Mouse (Mus musculus) ES-E14 (cell line): Measurements from ENCODE around the gene Fscn3.

Experiments used
- HCFC1 ChIP-seq: IDR thresholded peaks from 2 replicates; pipeline ENCODE4 v1.6.1; 2012; ENCODE audit warnings: low read length, inconsistent platforms, borderline replicate concordance; ENCODE audit not compliant: insufficient read depth
- MAFK ChIP-seq: IDR thresholded peaks from 2 replicates; pipeline ENCODE4 v1.6.1; 2014; ENCODE audit warnings: mild to moderate bottlenecking, low read depth, low read length, inconsistent platforms; ENCODE audit not compliant: insufficient read depth

DNA sequence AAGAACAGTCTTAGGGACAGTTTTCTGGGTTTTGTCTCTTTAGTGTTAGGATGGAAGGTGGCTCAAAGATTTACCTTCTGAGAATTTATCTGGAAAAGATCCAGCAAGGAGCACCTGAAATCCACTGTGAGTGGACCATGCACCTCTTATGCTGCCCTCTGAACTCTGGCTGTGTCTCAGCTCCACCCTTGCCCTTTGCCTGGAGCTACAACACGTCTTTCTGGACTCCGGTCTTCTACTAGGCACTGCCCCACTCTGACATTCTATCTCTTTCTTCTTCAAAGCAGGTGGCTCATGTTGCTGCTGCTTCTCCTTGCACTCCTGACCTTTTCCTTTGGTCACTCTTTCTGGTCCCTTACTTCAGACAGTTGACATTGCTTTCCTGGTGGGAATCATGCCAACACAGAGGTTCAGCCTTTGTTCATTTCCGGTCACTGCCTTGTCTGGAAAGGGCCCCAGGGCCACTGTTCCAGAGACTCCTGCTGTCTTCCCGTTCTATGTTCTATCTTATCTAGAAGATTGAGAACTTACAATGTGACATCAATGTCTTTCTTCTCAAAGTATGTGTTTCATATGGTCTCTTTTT lies 42.5 kb downstream of the Fscn3 start:
- TF ChIP-seq MAFK (no peak), HCFC1 (no peak)
